Mouse (Mus musculus): ENCODE data around the gene Gm10352. TPM values are rescaled to one million over a fixed set of nuclear protein-coding genes. Genes with fewer than 3 reads are reported as not detected.
"Not testable (repeated sequence)": the region's sequence is repeated elsewhere in the genome, so short reads cannot be mapped to it uniquely, and the experiment has no call there.

Gm10352 gene
- total RNA-seq (2021), result not detected

GRCm38 (mm10) chrY:2900689-2901088 lies at the start of gene Gm10352:
TSS of gene Gm10352 (plus strand) at chrY:2900989.
- intact Hi-C loops (cut with DNase I); DNase-seq: not testable (repeated sequence)

- DNase-seq; intact Hi-C loops (cut with DNase I): not testable (repeated sequence)
Observed at GRCm38 (mm10) chrY:2932282-2932681, 31.5 kb downstream of the Gm10352 start, which contains the start of gene Gm29289. TSS of gene Gm29289 (plus strand) at chrY:2932582.

Other genes with a start within 250 kb of the Gm10352 start
- gene Sry, start 237.3 kb upstream of the Gm10352 start, total RNA-seq (2021), result not detected
- gene H2al2b, start 180.3 kb upstream of the Gm10352 start, total RNA-seq (2021), result not detected
- not detected for gene Gm4064, start 104.8 kb upstream of the Gm10352 start, total RNA-seq (2021)
- gene Rbmy, start 70.3 kb upstream of the Gm10352 start, total RNA-seq (2021), result not detected
- gene Gm10256, start 70.3 kb upstream of the Gm10352 start, total RNA-seq (2021), result not detected
- not detected for gene Gm29289, start 31.6 kb downstream of the Gm10352 start, total RNA-seq (2021)